Mouse (Mus musculus): ENCODE data around the gene Gm21788. TPM values are rescaled to one million over a fixed set of nuclear protein-coding genes. Genes with fewer than 3 reads are reported as not detected.
"Not testable (repeated sequence)": the region's sequence is repeated elsewhere in the genome, so short reads cannot be mapped to it uniquely, and the experiment has no call there.

Gene Gm21788
- total RNA-seq (2014; fragmentation: Nextera tagmentation) (not detected in 2 replicates), total RNA-seq (2017) (not detected in 2 replicates)

DNA sequence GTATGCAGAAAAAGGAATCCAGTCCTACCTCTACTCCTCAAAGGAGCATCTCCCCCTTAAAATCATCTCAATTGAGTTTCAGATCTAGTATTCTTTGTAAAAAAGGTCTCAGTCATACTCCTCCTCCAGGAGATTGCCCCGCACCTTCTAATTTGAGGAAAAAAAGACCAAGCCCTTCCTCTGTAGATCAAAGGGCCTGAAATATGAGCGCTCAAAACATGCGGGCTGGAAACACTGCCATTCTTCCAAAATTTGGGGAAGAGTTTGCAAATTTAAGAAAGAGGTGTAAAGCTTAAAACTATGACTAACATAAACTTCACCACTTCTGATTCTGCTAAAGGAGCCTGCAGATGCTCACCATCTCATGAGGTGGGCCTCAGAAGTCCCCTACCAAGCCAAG lies at the start of gene Gm21788:
TSS of gene Gm21788 (plus strand) at position 301 of the 400 bp plus-strand sequence.
- ATAC-seq (replicated peaks; ENCODE audit: low FRiP score, low TSS enrichment, poor library complexity, severe bottlenecking) = not testable (repeated sequence)

Other genes with a start within 250 kb of the Gm21788 start
- gene Gm21244, start 235.7 kb upstream of the Gm21788 start, total RNA-seq (2014; fragmentation: Nextera tagmentation) = not detected in 2 replicates
- not detected in 2 replicates for gene Gm21244, start 235.7 kb upstream of the Gm21788 start, total RNA-seq (2017)
- not detected in 2 replicates for gene Gm28998, start 151.2 kb upstream of the Gm21788 start, total RNA-seq (2014; fragmentation: Nextera tagmentation)
- gene Gm28998, start 151.2 kb upstream of the Gm21788 start, total RNA-seq (2017) = not detected in 2 replicates
- not detected in 2 replicates for gene Gm20826, start 233.5 kb downstream of the Gm21788 start, total RNA-seq (2014; fragmentation: Nextera tagmentation)
- gene Gm20826, start 233.5 kb downstream of the Gm21788 start, total RNA-seq (2017) = not detected in 2 replicates

All from megakaryocyte-erythroid progenitor cell, adult 5-6 weeks (primary cell).